Comparison of ENCODE assay signal across 9 mouse cellular contexts in genomic region chrX:139832464-139832863, GRCm38 (mm10). TPM values are rescaled to one million over a fixed set of nuclear protein-coding genes. Genes with fewer than 3 reads are reported as not detected.
DNase-seq lines count a peak whose midpoint lies in the region; ATAC-seq lines count a peak whose summit lies in the region.
"Had no signal": no experiment of that assay in that cellular context is flagged by ENCODE, and none has a peak within 500 bp of the region (broad histone marks: within the 10 kb centered on the region; RNA-seq: fewer than 3 reads in every experiment).

No protein-coding gene starts in this region.

- no peaks in the 10 kb centered on the region for H3K9me3 ChIP-seq in kidney, embryonic 16.5 days (ENCODE audit: low read length)

- no peak overlapping the region for H3K4me2 ChIP-seq in kidney, embryonic 16.5 days (replicated peaks; ENCODE audit: low read depth, low read length)

- no peak overlapping the region for H3K27ac ChIP-seq in kidney, embryonic 16.5 days (ENCODE audit: low read length)

- no peak overlapping the region for H3K4me3 ChIP-seq in kidney, embryonic 16.5 days (ENCODE audit: low read length)
- H3K4me3 ChIP-seq: erythroblast, embryonic 14.5 days had no signal

- no peaks in the 10 kb centered on the region for H3K4me1 ChIP-seq in kidney, embryonic 16.5 days (ENCODE audit: insufficient read depth, low read length)

- peak; percentile 56 for DNase-seq in kidney, adult 18-20 months
- DNase-seq in T-cell, adult 2 months (ENCODE audit: low spot score), result peak; percentile 21
- peak; percentile 42 to 58 for DNase-seq in cerebellum, postnatal 36 days
- DNase-seq in heart, postnatal 10 days, result peak; percentile 43 to 57
- peak; percentile 8 to 16 for DNase-seq in layer of hippocampus, postnatal 36 days
- peak; percentile 53 for DNase-seq in lung, postnatal 25 days (ENCODE audit: low spot score)
- peak; percentile 4 for DNase-seq in testis, postnatal 14 days (ENCODE audit: low spot score)

- no peaks in the 10 kb centered on the region for H3K36me3 ChIP-seq in kidney, embryonic 16.5 days (ENCODE audit: insufficient read depth, low read length)

- intact Hi-C loops in heart, postnatal 10 days (cut with DNase I), result loop anchor here (1.0 to 10.0 kb wide), 3 partner anchors 58 to 418 kb away; no protein-coding TSS in a partner anchor

- ATAC-seq in kidney, embryonic 16.5 days (ENCODE audit: low FRiP score, low TSS enrichment), result no peak

- 33% methylated on average over 5 of the region's 5 CpGs for WGBS in kidney, embryonic 16.5 days

- H3K27me3 ChIP-seq in kidney, embryonic 16.5 days (ENCODE audit: insufficient read depth, low read length), result peaks cover 5% of the 10 kb centered on the region; the same call in 1 of the 2 replicates

- no peak overlapping the region for H3K9ac ChIP-seq in kidney, embryonic 16.5 days (replicated peaks; ENCODE audit: low read length)

RNA-seq across cellular contexts. Expression of gene Cldn2, which starts 31.8 kb away (rescaled TPM):
- polyA plus RNA-seq in kidney, embryonic 16.5 days (2015; fragmentation: Nextera tagmentation; extraction: Ambion mirVana), result 54.9 and 64.7 TPM in 2 replicates
- under 1 TPM in 1 of 2 experiments, not detected in 1; 0.12 TPM for total RNA-seq in heart, postnatal 10 days (2021)
- 1 to 10 TPM in 1 of 2 experiments, under 1 TPM in 1; 0.35 to 1.7 TPM for total RNA-seq in layer of hippocampus, postnatal 36 days (2021)
- polyA plus RNA-seq: erythroblast, embryonic 14.5 days had no signal

RNA-seq across cellular contexts. Expression of gene Morc4, which starts 39.0 kb away (rescaled TPM):
- 11.1 and 15.0 TPM in 2 replicates for polyA plus RNA-seq in kidney, embryonic 16.5 days (2015; fragmentation: Nextera tagmentation; extraction: Ambion mirVana)
- total RNA-seq in heart, postnatal 10 days (2021), result 1 to 10 TPM; 6.1 to 7.8 TPM
- total RNA-seq in layer of hippocampus, postnatal 36 days (2021), result 1 to 10 TPM; 5.7 to 6.3 TPM

RNA-seq across cellular contexts. Expression of gene Ripply1, which starts 50.3 kb away (rescaled TPM):
- polyA plus RNA-seq in kidney, embryonic 16.5 days (2015; fragmentation: Nextera tagmentation; extraction: Ambion mirVana), result not detected in 2 replicates
- not detected for total RNA-seq in heart, postnatal 10 days (2021)
- not detected for total RNA-seq in layer of hippocampus, postnatal 36 days (2021)
- polyA plus RNA-seq: erythroblast, embryonic 14.5 days had no signal

Comparison
In these comparisons a context has a peak if more than half of its experiments do, and no peak if none do; other contexts are left out.
1. DNase-seq: peak in every context shown above with its lines; median percentile 56 in kidney, adult 18-20 months; 53 in lung, postnatal 25 days; 50 in cerebellum, postnatal 36 days; 50 in heart, postnatal 10 days; 21 in T-cell, adult 2 months; 12 in layer of hippocampus, postnatal 36 days; 4 in testis, postnatal 14 days.